Mouse (Mus musculus): ENCODE measurements around the gene Cmtm8. TPM values are rescaled to one million over a fixed set of nuclear protein-coding genes. Genes with fewer than 3 reads are reported as not detected.
A peak's percentile ranks its signal among the peaks of the same experiment; 100 is the strongest.

The Cmtm8 gene
- polyA plus RNA-seq, 1 experiment from 2014 or later = 9.1 TPM

- peaks cover 38% of the 10 kb centered on the region for H3K27me3 ChIP-seq
- H3K4me2 ChIP-seq (replicated peaks) = peak overlapping the region; percentile 96
- H3K36me3 ChIP-seq = no peaks in the 10 kb centered on the region
- H3K27ac ChIP-seq = no peak overlapping the region
- H3K9ac ChIP-seq (replicated peaks) = peak overlapping the region; percentile 60
- under 1% methylated on average over 40 of the region's 40 CpGs for WGBS
- peak overlapping the region; percentile 58 for H3K4me3 ChIP-seq (replicated peaks)
- ATAC-seq = peak; percentile 64; the same call in 1 of the 2 replicates
- H3K4me1 ChIP-seq (replicated peaks) = peaks cover 11% of the 10 kb centered on the region
- H3K9me3 ChIP-seq = no peaks in the 10 kb centered on the region
Observed at GRCm38 (mm10) chr9:114843634-114844016, 331 bp downstream of the Cmtm8 start.

GRCm38 (mm10) chr9:114842886-114843285, 1.1 kb downstream of the Cmtm8 start:
- Histone ChIP-seq H3K27me3 (peaks cover 38% of the 10 kb centered on the region), H3K9me3 (no peaks in the 10 kb centered on the region), H3K4me2 (replicated peaks) (peak overlapping the region; percentile 96), H3K4me3 (replicated peaks) (peak overlapping the region; percentile 58), H3K9ac (replicated peaks) (no peak overlapping the region), H3K27ac (no peak overlapping the region), H3K4me1 (replicated peaks) (peaks cover 11% of the 10 kb centered on the region), H3K36me3 (no peaks in the 10 kb centered on the region)
- WGBS = 23% methylated on average over 9 of the region's 9 CpGs
- ATAC-seq = no peak

- H3K27ac ChIP-seq = no peak overlapping the region
- peaks cover 11% of the 10 kb centered on the region for H3K4me1 ChIP-seq (replicated peaks)
- no peak for ATAC-seq
- no peaks in the 10 kb centered on the region for H3K9me3 ChIP-seq
- H3K4me3 ChIP-seq (replicated peaks) = no peak overlapping the region
- H3K36me3 ChIP-seq = no peaks in the 10 kb centered on the region
- no peak overlapping the region for H3K4me2 ChIP-seq (replicated peaks)
- H3K27me3 ChIP-seq = peaks cover 38% of the 10 kb centered on the region
- 80% methylated on average over 7 of the region's 7 CpGs for WGBS
- no peak overlapping the region for H3K9ac ChIP-seq (replicated peaks)
Observed at GRCm38 (mm10) chr9:114842269-114842668, 1.7 kb downstream of the Cmtm8 start.

- no peak overlapping the region for H3K27ac ChIP-seq
- H3K9ac ChIP-seq (replicated peaks) = no peak overlapping the region
- H3K4me1 ChIP-seq (replicated peaks) = peaks cover 1% of the 10 kb centered on the region; the same call in 1 of the 2 replicates
- H3K4me2 ChIP-seq (replicated peaks) = no peak overlapping the region
- H3K27me3 ChIP-seq = peaks cover 21% of the 10 kb centered on the region
- no peak for ATAC-seq
- no peaks in the 10 kb centered on the region for H3K36me3 ChIP-seq
- H3K9me3 ChIP-seq = no peaks in the 10 kb centered on the region
- WGBS = 86% methylated on average over 5 of the region's 5 CpGs
- no peak overlapping the region for H3K4me3 ChIP-seq (replicated peaks)
Observed at GRCm38 (mm10) chr9:114838870-114839269, 5.1 kb downstream of the Cmtm8 start.

- Histone ChIP-seq H3K27ac (no peak overlapping the region), H3K4me2 (replicated peaks) (no peak overlapping the region), H3K4me3 (replicated peaks) (no peak overlapping the region), H3K9me3 (no peaks in the 10 kb centered on the region), H3K4me1 (replicated peaks) (0 out of 2 replicates have a peak, but pooled peaks cover 3% of the 10 kb centered on the region), H3K36me3 (no peaks in the 10 kb centered on the region), H3K9ac (replicated peaks) (no peak overlapping the region), H3K27me3 (no peaks in the 10 kb centered on the region)
- no peak for ATAC-seq
- 65% methylated on average over 6 of the region's 6 CpGs for WGBS
Observed at GRCm38 (mm10) chr9:114831527-114831926, 12.4 kb downstream of the Cmtm8 start.

GRCm38 (mm10) chr9:114830351-114830750, 13.6 kb downstream of the Cmtm8 start:
- Histone ChIP-seq H3K4me2 (replicated peaks) (no peak overlapping the region), H3K27me3 (no peaks in the 10 kb centered on the region), H3K9me3 (no peaks in the 10 kb centered on the region), H3K27ac (no peak overlapping the region), H3K36me3 (no peaks in the 10 kb centered on the region), H3K4me3 (replicated peaks) (no peak overlapping the region), H3K9ac (replicated peaks) (no peak overlapping the region), H3K4me1 (replicated peaks) (0 out of 2 replicates have a peak, but pooled peaks cover 3% of the 10 kb centered on the region)
- no peak for ATAC-seq
- WGBS = 44% methylated on average over 7 of the region's 7 CpGs

- Histone ChIP-seq H3K27ac (no peak overlapping the region), H3K4me1 (replicated peaks) (0 out of 2 replicates have a peak, but pooled peaks cover 3% of the 10 kb centered on the region), H3K9me3 (no peaks in the 10 kb centered on the region), H3K36me3 (no peaks in the 10 kb centered on the region), H3K4me3 (replicated peaks) (no peak overlapping the region), H3K27me3 (no peaks in the 10 kb centered on the region), H3K9ac (replicated peaks) (no peak overlapping the region), H3K4me2 (replicated peaks) (no peak overlapping the region)
- no peak for ATAC-seq
- WGBS = 94% methylated on average over 8 of the region's 8 CpGs
Observed at GRCm38 (mm10) chr9:114829669-114830068, 14.3 kb downstream of the Cmtm8 start.

- Histone ChIP-seq H3K9ac (replicated peaks) (no peak overlapping the region), H3K27me3 (no peaks in the 10 kb centered on the region), H3K27ac (no peak overlapping the region), H3K36me3 (no peaks in the 10 kb centered on the region), H3K4me3 (replicated peaks) (no peak overlapping the region), H3K9me3 (no peaks in the 10 kb centered on the region), H3K4me1 (replicated peaks) (0 out of 2 replicates have a peak, but pooled peaks cover 3% of the 10 kb centered on the region), H3K4me2 (replicated peaks) (no peak overlapping the region)
- no peak for ATAC-seq
- 96% methylated on average over 6 of the region's 6 CpGs for WGBS
Observed at GRCm38 (mm10) chr9:114828377-114828776, 15.6 kb downstream of the Cmtm8 start.

- WGBS = 68% methylated on average over 1 of the region's 1 CpGs
Observed at GRCm38 (mm10) chr9:114827242-114827852, 16.6 kb downstream of the Cmtm8 start.

GRCm38 (mm10) chr9:114824166-114824565, 19.8 kb downstream of the Cmtm8 start:
- Histone ChIP-seq H3K9ac (replicated peaks) (no peak overlapping the region), H3K27me3 (no peaks in the 10 kb centered on the region), H3K36me3 (no peaks in the 10 kb centered on the region), H3K9me3 (no peaks in the 10 kb centered on the region), H3K4me1 (replicated peaks) (no peaks in the 10 kb centered on the region), H3K4me3 (replicated peaks) (no peak overlapping the region), H3K27ac (no peak overlapping the region), H3K4me2 (replicated peaks) (no peak overlapping the region)
- 97% methylated on average over 7 of the region's 7 CpGs for WGBS
- ATAC-seq = no peak

More at GRCm38 (mm10) chr9:114827242-114827852, 16.6 kb downstream of the Cmtm8 start:
- no peak overlapping the region for H3K4me2 ChIP-seq (replicated peaks)
- ATAC-seq = no peak
- no peak overlapping the region for H3K9ac ChIP-seq (replicated peaks)
- no peaks in the 10 kb centered on the region for H3K9me3 ChIP-seq
- no peak overlapping the region for H3K27ac ChIP-seq
- H3K4me1 ChIP-seq (replicated peaks) = 0 out of 2 replicates have a peak, but pooled peaks cover 3% of the 10 kb centered on the region
- no peak overlapping the region for H3K4me3 ChIP-seq (replicated peaks)
- H3K36me3 ChIP-seq = no peaks in the 10 kb centered on the region
- H3K27me3 ChIP-seq = no peaks in the 10 kb centered on the region

GRCm38 (mm10) chr9:114821548-114822289, 22.2 kb downstream of the Cmtm8 start:
- WGBS = 86% methylated on average over 15 of the region's 15 CpGs
- no peaks in the 10 kb centered on the region for H3K27me3 ChIP-seq
- ATAC-seq = no peak
- H3K4me3 ChIP-seq (replicated peaks) = no peak overlapping the region
- H3K4me1 ChIP-seq (replicated peaks) = no peaks in the 10 kb centered on the region
- no peak overlapping the region for H3K4me2 ChIP-seq (replicated peaks)
- H3K36me3 ChIP-seq = no peaks in the 10 kb centered on the region
- H3K9me3 ChIP-seq = no peaks in the 10 kb centered on the region
- no peak overlapping the region for H3K9ac ChIP-seq (replicated peaks)
- H3K27ac ChIP-seq = no peak overlapping the region

GRCm38 (mm10) chr9:114818918-114819317, 25.0 kb downstream of the Cmtm8 start:
- Histone ChIP-seq H3K9me3 (no peaks in the 10 kb centered on the region), H3K27ac (no peak overlapping the region), H3K4me3 (replicated peaks) (no peak overlapping the region), H3K4me1 (replicated peaks) (no peaks in the 10 kb centered on the region), H3K27me3 (no peaks in the 10 kb centered on the region), H3K9ac (replicated peaks) (no peak overlapping the region), H3K4me2 (replicated peaks) (no peak overlapping the region), H3K36me3 (no peaks in the 10 kb centered on the region)
- 87% methylated on average over 3 of the region's 3 CpGs for WGBS
- ATAC-seq = no peak

Data from midbrain, embryonic 13.5 days (tissue).